Mouse (Mus musculus): ENCODE measurements around the gene Gnaq.
"Not testable (repeated sequence)": the region's sequence is repeated elsewhere in the genome, so short reads cannot be mapped to it uniquely, and the experiment has no call there.

Gene Gnaq

GRCm38 (mm10) chr19:16132791-16132864 lies at the start of gene Gnaq:
Gene Gnaq, plus strand, starts transcription at chr19:16132831.
- in situ Hi-C loops (cut with MboI, MseI): loop anchor here (5.0 kb wide), 1 partner anchor 70 kb away; no protein-coding TSS in a partner anchor

- in situ Hi-C loops (cut with MboI, MseI): not testable (repeated sequence)
These were observed 48.5 kb upstream of the Gnaq start for GRCm38 (mm10) chr19:16083981-16084630.

- in situ Hi-C loops (cut with MboI, MseI): no loop called here
These were observed 47.4 kb upstream of the Gnaq start for GRCm38 (mm10) chr19:16085248-16085647.

GRCm38 (mm10) chr19:16086154-16086553 lies 46.5 kb upstream of the Gnaq start:
- in situ Hi-C loops (cut with MboI, MseI): no loop called here

- in situ Hi-C loops (cut with MboI, MseI): no loop called here
These were observed 46.0 kb upstream of the Gnaq start for GRCm38 (mm10) chr19:16086581-16086980.

- in situ Hi-C loops (cut with MboI, MseI): no loop called here
These were observed 45.2 kb upstream of the Gnaq start for GRCm38 (mm10) chr19:16087391-16087790.

- in situ Hi-C loops (cut with MboI, MseI): no loop called here
These were observed 39.0 kb upstream of the Gnaq start for GRCm38 (mm10) chr19:16093616-16094015.

GRCm38 (mm10) chr19:16109901-16110300 lies 22.7 kb upstream of the Gnaq start:
- in situ Hi-C loops (cut with MboI, MseI): loop anchor here (5.0 kb wide), 1 partner anchor 1067 kb away; no protein-coding TSS in a partner anchor

- in situ Hi-C loops (cut with MboI, MseI): no loop called here
These were observed 22.0 kb upstream of the Gnaq start for GRCm38 (mm10) chr19:16110670-16111069.

GRCm38 (mm10) chr19:16113295-16113694 lies 19.3 kb upstream of the Gnaq start:
- in situ Hi-C loops (cut with MboI, MseI): no loop called here

GRCm38 (mm10) chr19:16118421-16118820 lies 14.2 kb upstream of the Gnaq start:
- in situ Hi-C loops (cut with MboI, MseI): no loop called here

- in situ Hi-C loops (cut with MboI, MseI): no loop called here
These were observed 11.3 kb upstream of the Gnaq start for GRCm38 (mm10) chr19:16121301-16121700.

GRCm38 (mm10) chr19:16128715-16129114 lies 3.9 kb upstream of the Gnaq start:
- in situ Hi-C loops (cut with MboI, MseI): no loop called here

GRCm38 (mm10) chr19:16129171-16129570 lies 3.5 kb upstream of the Gnaq start:
- in situ Hi-C loops (cut with MboI, MseI): no loop called here

- in situ Hi-C loops (cut with MboI, MseI): loop anchor here (5.0 kb wide), 1 partner anchor 68 kb away; no protein-coding TSS in a partner anchor
These were observed 2.2 kb upstream of the Gnaq start for GRCm38 (mm10) chr19:16130476-16130875.

GRCm38 (mm10) chr19:16131831-16132230 lies 800 bp upstream of the Gnaq start:
- in situ Hi-C loops (cut with MboI, MseI): loop anchor here (5.0 kb wide), 1 partner anchor 70 kb away; no protein-coding TSS in a partner anchor

- in situ Hi-C loops (cut with MboI, MseI): loop anchor here (5.0 kb wide), 1 partner anchor 70 kb away; no protein-coding TSS in a partner anchor
These were observed 266 bp upstream of the Gnaq start for GRCm38 (mm10) chr19:16132340-16132790.

GRCm38 (mm10) chr19:16132865-16133720 lies 462 bp downstream of the Gnaq start:
- in situ Hi-C loops (cut with MboI, MseI): loop anchor here (5.0 kb wide), 1 partner anchor 71 kb away; no protein-coding TSS in a partner anchor

- in situ Hi-C loops (cut with MboI, MseI): loop anchor here (5.0 kb wide), 1 partner anchor 72 kb away; no protein-coding TSS in a partner anchor
These were observed 1.3 kb downstream of the Gnaq start for GRCm38 (mm10) chr19:16133721-16134570.

- in situ Hi-C loops (cut with MboI, MseI): loop anchor here (5.0 kb wide), 1 partner anchor 199 kb away; no protein-coding TSS in a partner anchor
These were observed 5.5 kb downstream of the Gnaq start for GRCm38 (mm10) chr19:16138064-16138580.

- in situ Hi-C loops (cut with MboI, MseI): no loop called here
These were observed 8.1 kb downstream of the Gnaq start for GRCm38 (mm10) chr19:16140710-16141109.

- in situ Hi-C loops (cut with MboI, MseI): no loop called here
These were observed 9.2 kb downstream of the Gnaq start for GRCm38 (mm10) chr19:16141857-16142256.
